8 mouse cellular contexts compared by ENCODE assay signal in genomic region chr15:6709618-6710017, GRCm38 (mm10). TPM values are rescaled to one million over a fixed set of nuclear protein-coding genes. Genes with fewer than 3 reads are reported as not detected.
DNase-seq lines count a peak whose midpoint lies in the region; ATAC-seq and TF ChIP-seq lines count a peak whose summit lies in the region.

No protein-coding gene starts in this region.

- no peak overlapping the region for H3K27ac ChIP-seq in heart, adult 2 months
- H3K27ac ChIP-seq in CH12.LX (ENCODE audit: insufficient read depth, low read depth) (no peak overlapping the region), macrophage (no peak overlapping the region)
- no peak overlapping the region for H3K27ac ChIP-seq in heart, postnatal 0 days (ENCODE audit: low read depth)

- DNase-seq in heart, adult 2 months: no peak
- DNase-seq in heart, postnatal 25 days (ENCODE audit: low spot score): no peak
- no peak for DNase-seq in CH12.LX (ENCODE audit: extremely low read depth)
- no peak for DNase-seq in heart, postnatal 0 days (ENCODE audit: low spot score)
- DNase-seq in cerebellum, adult 11-12 months: no peak
- DNase-seq in frontal cortex, adult 2 months (ENCODE audit: extremely low spot score in 1 of 2, low spot score in 1 of 2): no peak
- DNase-seq in cerebellum, postnatal 14 days: no peak

- TF ChIP-seq RAD21 in CH12.LX (IDR thresholded peaks at IDR 0.05; ENCODE audit: low read depth, low read length): no peak

- H3K36me3 ChIP-seq in heart, adult 2 months (ENCODE audit: control insufficient read depth, insufficient read depth, low read length): peaks cover 13% of the 10 kb centered on the region
- H3K36me3 ChIP-seq in CH12.LX (replicated peaks in 1 of 2; ENCODE audit: control insufficient read depth in 1 of 2, insufficient read depth in 1 of 2, low read length in 1 of 2) (peaks cover 0 to 4% of the 10 kb centered on the region in 2 experiments), macrophage (ENCODE audit: inconsistent target) (no peaks in the 10 kb centered on the region)
- H3K36me3 ChIP-seq in heart, postnatal 0 days (replicated peaks; ENCODE audit: control insufficient read depth, insufficient read depth, low read length): no peaks in the 10 kb centered on the region

- whole genome bisulfite sequencing in heart, adult 2 months: 34% methylated on average over 8 of the region's 8 CpGs
- 23% methylated on average over 8 of the region's 8 CpGs for WGBS in heart, postnatal 0 days
- 23% methylated on average over 8 of the region's 8 CpGs for WGBS in macrophage (ENCODE audit: missing documents)

- H3K9me3 ChIP-seq in CH12.LX (replicated peaks; ENCODE audit: low read length): no peaks in the 10 kb centered on the region
- H3K9me3 ChIP-seq in heart, postnatal 0 days (replicated peaks; ENCODE audit: control insufficient read depth, low read length): no peaks in the 10 kb centered on the region

- in situ Hi-C loops in CH12.LX (cut with MboI; ENCODE audit: low pct_ligation_motif_present, low pct_unique_long_range_greater_than_20kb, low sequenced_read_pairs): no loop called here

- intact Hi-C loops in heart, adult 2 months (cut with DNase I): loop anchor here (5.0 to 10.0 kb wide), 3 partner anchors 38 to 415 kb away; partner anchors contain the start of gene Osmr
- intact Hi-C loops in heart, postnatal 25 days (cut with DNase I): loop anchor here (5.0 kb wide), 2 partner anchors 82 to 168 kb away; no protein-coding TSS in a partner anchor

- TF ChIP-seq POLR2A in heart, adult 2 months (IDR thresholded peaks at IDR 0.05; ENCODE audit: insufficient read depth, low read depth, low read length): no peak
- no peak for TF ChIP-seq POLR2A in CH12.LX (IDR thresholded peaks at IDR 0.05; ENCODE audit: low read depth, low read length)

- no peak for TF ChIP-seq CTCF in heart, adult 2 months (IDR thresholded peaks at IDR 0.05)
- no peak for TF ChIP-seq CTCF in CH12.LX (conservative IDR thresholded peaks at IDR 0.05 in 1 of 2, IDR thresholded peaks at IDR 0.05 in 1 of 2; ENCODE audit: low read depth in 2 of 2, low read length in 2 of 2)
- no peak for TF ChIP-seq CTCF in heart, postnatal 0 days (IDR thresholded peaks at IDR 0.05; ENCODE audit: low read depth)

- no peaks in the 10 kb centered on the region for H3K27me3 ChIP-seq in heart, adult 2 months (ENCODE audit: control insufficient read depth, insufficient read depth, low read length)
- H3K27me3 ChIP-seq in CH12.LX (replicated peaks): peaks cover 6% of the 10 kb centered on the region
- H3K27me3 ChIP-seq in heart, postnatal 0 days (ENCODE audit: control insufficient read depth, insufficient read depth, low read length): no peaks in the 10 kb centered on the region

- peaks cover 7% of the 10 kb centered on the region for H3K4me1 ChIP-seq in heart, adult 2 months (ENCODE audit: control insufficient read depth, insufficient read depth, low read length)
- peaks cover 2 to 37% of the 10 kb centered on the region in 2 experiments; a peak in 2 of 4 replicates for H3K4me1 ChIP-seq in CH12.LX (ENCODE audit: control insufficient read depth in 1 of 2, insufficient read depth in 2 of 2)
- H3K4me1 ChIP-seq in heart, postnatal 0 days (ENCODE audit: control insufficient read depth, insufficient read depth): peaks cover 21% of the 10 kb centered on the region

- peak overlapping the region; percentile 86 for H3K4me3 ChIP-seq in heart, adult 2 months
- peak overlapping the region in 1 of 3 experiments; percentile 84 for H3K4me3 ChIP-seq in CH12.LX (replicated peaks in 1 of 3; ENCODE audit: low read depth in 2 of 3, low read length in 2 of 3, poor library complexity in 1 of 3)
- H3K4me3 ChIP-seq in heart, postnatal 0 days (ENCODE audit: low read depth, low read length): peak overlapping the region; percentile 95
- peak overlapping the region; percentile 48 for H3K4me3 ChIP-seq in macrophage (ENCODE audit: inconsistent target)

- no peak for TF ChIP-seq EP300 in heart, adult 2 months (IDR thresholded peaks at IDR 0.05; ENCODE audit: insufficient read depth, low read depth, low read length)
- TF ChIP-seq EP300 in CH12.LX (IDR thresholded peaks at IDR 0.05; ENCODE audit: low read length): no peak
- no peak for TF ChIP-seq EP300 in heart, postnatal 0 days (IDR thresholded peaks at IDR 0.05; ENCODE audit: low read depth)

- H3K4me2 ChIP-seq in CH12.LX (ENCODE audit: insufficient read depth, low read depth, poor library complexity, severe bottlenecking): peak overlapping the region; percentile 57
- peak overlapping the region; percentile 98 for H3K4me2 ChIP-seq in heart, postnatal 0 days (ENCODE audit: low read depth, low read length)

- dilution Hi-C loops in CH12.LX (cut with MboI; ENCODE audit: extremely low pct_ligation_motif_present, extremely low pct_unique_long_range_greater_than_20kb, low sequenced_read_pairs): no loop called here

- H3K9ac ChIP-seq in heart, adult 2 months (ENCODE audit: low read depth, low read length): peak overlapping the region; percentile 100
- H3K9ac ChIP-seq in CH12.LX (ENCODE audit: insufficient read depth, low read depth): peak overlapping the region; percentile 93; the same call in 1 of the 2 replicates
- H3K9ac ChIP-seq in heart, postnatal 0 days (replicated peaks; ENCODE audit: low read depth, low read length): peak overlapping the region; percentile 99

- peaks cover 7% of the 10 kb centered on the region for H3K79me2 ChIP-seq in heart, adult 2 months (replicated peaks; ENCODE audit: control insufficient read depth, insufficient read depth, low read length)
- H3K79me2 ChIP-seq in CH12.LX (replicated peaks; ENCODE audit: control insufficient read depth, extremely low read depth, insufficient read depth, poor library complexity, severe bottlenecking) (peaks cover 40% of the 10 kb centered on the region), macrophage (ENCODE audit: inconsistent target) (peaks cover 59% of the 10 kb centered on the region)

- ATAC-seq in heart, postnatal 0 days (ENCODE audit: insufficient read depth, low read depth): no peak

TF ChIP-seq in CH12.LX, 34 proteins besides CTCF, POLR2A, EP300 and RAD21:
- TF ChIP-seq ZKSCAN1 (IDR thresholded peaks at IDR 0.05; ENCODE audit: borderline replicate concordance, low read depth, low read length) (no peak), USF1 (IDR thresholded peaks at IDR 0.05; ENCODE audit: low read depth, low read length) (no peak), NELFE (IDR thresholded peaks at IDR 0.05; ENCODE audit: low read depth, low read length) (no peak), JUN (IDR thresholded peaks at IDR 0.05; ENCODE audit: insufficient read depth, low read depth, low read length) (no peak), SMC3 (IDR thresholded peaks at IDR 0.05; ENCODE audit: low read depth, low read length) (no peak), ETS1 (conservative IDR thresholded peaks at IDR 0.05; ENCODE audit: low read depth, low read length) (no peak), CHD2 (IDR thresholded peaks at IDR 0.05; ENCODE audit: low read length) (no peak), TBP (conservative IDR thresholded peaks at IDR 0.05; ENCODE audit: low read depth, low read length) (no peak), MYC (IDR thresholded peaks at IDR 0.05; ENCODE audit: low read depth, low read length) (no peak), KAT2A (IDR thresholded peaks at IDR 0.05; ENCODE audit: insufficient replicate concordance, low read length) (no peak), JUND (conservative IDR thresholded peaks at IDR 0.05; ENCODE audit: low read depth, low read length) (no peak), E2F4 (IDR thresholded peaks at IDR 0.05; ENCODE audit: insufficient replicate concordance, low read depth, low read length) (no peak)

RNA-seq across cellular contexts. Expression of gene Rictor, which starts 1.4 kb away (rescaled TPM):
- 10 to 100 TPM; 11.0 to 13.0 TPM for total RNA-seq in heart, adult 2 months (2021)
- polyA plus RNA-seq in heart, adult 2 months (2012; rRNA removed): 3.6 and 7.5 TPM in 2 replicates
- 10 to 100 TPM; 12.0 to 13.7 TPM for total RNA-seq in heart, postnatal 25 days (2021)
- total RNA-seq in CH12.LX (2012; rRNA removed) (7.4 and 7.6 TPM in 2 replicates), CH12.LX (2014; rRNA removed) (7.1 and 8.0 TPM in 2 replicates)
- polyA plus RNA-seq in CH12.LX (2012; ENCODE audit: insufficient read length, low read depth) (6.6 and 8.0 TPM in 2 replicates), macrophage (2018) (3.2 to 5.9 TPM (median 5.6 TPM) in 3 replicates)
- 10.9 and 23.2 TPM in 2 replicates for total RNA-seq in heart, postnatal 0 days (2014; rRNA removed; ENCODE audit: low replicate concordance)
- 17.5 and 17.8 TPM in 2 replicates for polyA plus RNA-seq in heart, postnatal 0 days (2015; fragmentation: Nextera tagmentation; extraction: Ambion mirVana)
- 100 to 1,000 TPM in 25 of 26 experiments, 10 to 100 TPM in 1; 96.5 to 247 (median 134) TPM for total RNA-seq in macrophage (2018; cell fraction: chromatin; rRNA removed)
- total RNA-seq in macrophage (2018; cell fraction: cytosol; rRNA removed): 10 to 100 TPM in 23 of 26 experiments, 1 to 10 TPM in 3; 9.3 to 17.9 (median 11.7) TPM
- 100 to 1,000 TPM in 3 of 26 experiments, 10 to 100 TPM in 23; 58.0 to 213 (median 77.1) TPM for total RNA-seq in macrophage (2018; cell fraction: nucleus; rRNA removed)
- 17.1 and 18.6 TPM in 2 replicates for polyA plus RNA-seq in frontal cortex, adult 2 months (2012; rRNA removed)
